Mouse (Mus musculus) stomach, embryonic 15.5 days (tissue): ENCODE measurements around the gene Padi2. TPM values are rescaled to one million over a fixed set of nuclear protein-coding genes. Genes with fewer than 3 reads are reported as not detected.

Experiments used
- ATAC-seq: fragments of 200-750 bp; cut with Nextera tagmentation; 2 replicates; pipeline ENCODE4 v1.8.0; 2017; ENCODE audit warnings: low read depth, moderate number of reproducible peaks, moderate TSS enrichment; ENCODE audit not compliant: insufficient read depth, low FRiP score
- H3K27ac ChIP-seq: fragments of 300-500 bp; sonication (generic); 2 replicates; pipeline ENCODE4 v1.5.1; 2015; ENCODE audit warnings: mild to moderate bottlenecking, inconsistent platforms
- H3K27me3 ChIP-seq: fragments of 300-500 bp; sonication (generic); replicated peaks from 2 replicates; pipeline ENCODE4 v1.6.1; 2015; ENCODE audit warnings: inconsistent platforms
- H3K36me3 ChIP-seq: fragments of 300-500 bp; sonication (generic); 2 replicates; pipeline ENCODE4 v1.6.1; 2015; ENCODE audit warnings: inconsistent platforms
- H3K4me1 ChIP-seq: fragments of 300-500 bp; sonication (generic); 2 replicates; pipeline ENCODE4 v1.6.1; 2015; ENCODE audit warnings: inconsistent platforms
- H3K4me2 ChIP-seq: fragments of 300-500 bp; sonication (generic); 2 replicates; pipeline ENCODE4 v1.6.1; 2015; ENCODE audit warnings: mild to moderate bottlenecking, inconsistent platforms
- H3K4me3 ChIP-seq: fragments of 300-500 bp; sonication (generic); replicated peaks from 2 replicates; pipeline ENCODE4 v1.5.1; 2015; ENCODE audit warnings: inconsistent platforms
- H3K9ac ChIP-seq: fragments of 300-500 bp; sonication (generic); 2 replicates; pipeline ENCODE4 v1.6.1; 2015; ENCODE audit warnings: inconsistent platforms
- H3K9me3 ChIP-seq: fragments of 300-500 bp; sonication (generic); 2 replicates; pipeline ENCODE4 v1.6.1; 2016; ENCODE audit warnings: inconsistent platforms
- WGBS: fragments of 180-500 bp; shearing (Covaris S2); methylation state at CpG from one replicate; pipeline ENCODE4 v1.1.7; 2015; 5-methylcytosine and 5-hydroxymethylcytosine counted together
- polyA plus RNA-seq: library from polyadenylated mRNA; unstranded; fragments of >200 nt; fragmentation: Nextera tagmentation; extraction: Ambion mirVana; gene quantifications from 2 replicates; pipeline ENCODE4 v1.2.1, GENCODE M21; 2015

Gene Padi2
- 2.7 and 3.0 TPM in 2 replicates for polyA plus RNA-seq

DNA sequence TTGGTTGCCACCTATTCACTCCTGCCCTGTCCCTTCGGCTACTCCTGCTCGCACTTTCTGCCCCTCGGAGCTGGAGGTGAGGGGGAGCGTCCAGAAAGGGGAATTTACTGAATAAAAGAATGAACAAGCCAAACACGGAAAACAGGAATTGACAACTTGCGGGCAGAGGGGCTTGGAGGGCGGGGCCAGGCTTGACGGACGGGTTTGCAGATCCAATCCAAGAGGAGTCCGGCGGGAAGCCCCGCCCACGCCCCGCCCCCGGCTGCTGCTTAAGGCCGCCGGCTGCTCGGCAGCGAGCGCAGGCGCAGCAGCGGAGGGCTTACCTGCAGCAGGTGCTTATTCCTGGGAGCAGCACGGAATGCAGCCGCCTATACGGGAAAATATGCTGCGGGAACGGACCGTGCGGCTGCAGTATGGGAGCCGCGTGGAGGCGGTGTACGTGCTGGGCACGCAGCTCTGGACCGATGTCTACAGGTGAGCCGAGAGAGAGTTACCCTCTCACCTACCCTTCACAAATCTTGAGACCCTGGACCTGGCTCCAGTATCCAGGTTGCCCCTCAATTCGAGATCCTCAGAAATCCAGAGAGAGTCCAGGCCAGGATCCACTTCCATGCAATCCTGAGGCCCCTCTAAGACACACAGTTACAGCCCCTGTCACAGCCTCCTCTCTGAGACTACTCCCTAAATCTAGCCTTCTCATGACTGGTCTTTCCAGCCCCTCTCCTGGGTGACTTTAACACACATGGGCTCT is at the start of gene Padi2:
TSS of gene Padi2 (plus strand) at position 269 of the 751 bp plus-strand sequence.
- Histone ChIP-seq H3K4me3 (peak within 1 kb of the TSS; percentile 39), H3K9me3 (no peaks in the 10 kb centered on the region), H3K4me2 (peak within 1 kb of the TSS; percentile 73), H3K36me3 (no peaks in the 10 kb centered on the region), H3K27ac (no peak within 1 kb of the TSS), H3K4me1 (peaks cover 19% of the 10 kb centered on the region), H3K9ac (no peak within 1 kb of the TSS), H3K27me3 (peaks cover 18% of the 10 kb centered on the region)
- 2% methylated on average over 37 of the region's 37 CpGs for WGBS
- ATAC-seq: peak; percentile 49

DNA sequence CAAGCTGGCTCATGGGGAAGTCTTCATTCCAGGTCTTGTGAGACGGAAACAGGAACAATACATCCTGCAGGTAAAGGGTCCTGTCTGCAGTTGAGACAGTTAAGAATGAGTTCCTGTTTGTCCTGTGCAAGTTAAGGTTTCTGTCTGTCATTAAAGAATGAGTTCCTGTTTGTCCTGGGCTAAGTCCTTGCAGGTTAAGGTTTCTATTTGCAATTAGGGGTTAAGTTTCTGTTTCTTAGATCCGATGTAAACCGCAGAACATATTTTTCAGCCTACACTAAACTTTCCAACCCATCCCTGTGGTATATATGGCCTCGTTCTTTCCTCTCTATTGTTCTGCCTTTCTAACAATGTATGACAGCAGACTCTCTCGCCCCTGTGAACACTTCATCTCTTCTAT is 49.1 kb upstream of the Padi2 start:
- Histone ChIP-seq H3K27me3 (no peaks in the 10 kb centered on the region), H3K36me3 (no peaks in the 10 kb centered on the region), H3K9me3 (no peaks in the 10 kb centered on the region), H3K4me3 (no peak overlapping the region), H3K9ac (no peak overlapping the region), H3K4me1 (no peaks in the 10 kb centered on the region), H3K4me2 (no peak overlapping the region), H3K27ac (no peak overlapping the region)
- WGBS: 73% methylated on average over 5 of the region's 5 CpGs
- no peak for ATAC-seq

DNA sequence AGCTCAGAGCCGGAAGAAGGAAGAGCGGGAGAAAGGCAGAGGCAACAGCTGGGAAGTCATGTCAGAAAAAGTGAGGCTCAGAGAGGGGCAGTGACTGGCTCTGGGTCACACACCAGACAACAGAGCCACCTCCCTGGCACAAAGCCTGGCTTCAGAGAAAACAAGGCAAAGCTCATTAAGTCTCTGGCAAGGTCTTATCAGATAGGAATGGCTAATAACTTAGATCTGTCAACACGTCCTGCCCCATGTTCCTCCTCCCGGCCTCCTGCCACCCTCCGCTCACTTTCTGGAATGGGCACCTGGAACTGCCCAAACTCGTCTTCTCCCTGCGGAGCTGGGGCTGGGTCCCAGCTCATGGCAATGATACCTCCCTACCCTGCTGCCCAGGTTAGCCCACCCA is 48.3 kb upstream of the Padi2 start:
- Histone ChIP-seq H3K36me3 (no peaks in the 10 kb centered on the region), H3K4me1 (no peaks in the 10 kb centered on the region), H3K9ac (no peak overlapping the region), H3K4me3 (no peak overlapping the region), H3K27me3 (no peaks in the 10 kb centered on the region), H3K4me2 (no peak overlapping the region), H3K27ac (no peak overlapping the region), H3K9me3 (no peaks in the 10 kb centered on the region)
- 57% methylated on average over 7 of the region's 7 CpGs for WGBS
- no peak for ATAC-seq

DNA sequence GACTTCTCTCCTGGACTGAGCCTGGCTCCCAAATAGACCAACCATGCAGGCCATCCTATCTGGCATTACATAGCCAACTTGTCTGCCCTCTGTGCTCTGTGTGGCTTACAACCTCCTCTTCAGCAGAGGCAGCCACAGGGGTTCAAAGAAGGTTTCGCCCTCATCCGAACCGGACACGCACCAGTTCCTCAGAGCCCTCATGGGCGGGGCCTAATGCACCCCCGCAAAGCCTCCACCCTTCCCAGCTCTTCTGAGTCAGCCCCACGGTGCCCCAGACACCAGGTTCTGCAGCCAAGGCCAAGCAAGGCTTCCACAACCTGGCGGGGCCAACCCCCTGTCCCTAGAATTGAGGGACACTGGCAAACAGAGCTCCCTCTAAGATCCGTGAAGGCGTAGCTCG is 46.9 kb upstream of the Padi2 start:
- no peak overlapping the region for H3K4me3 ChIP-seq
- no peak for ATAC-seq
- H3K4me2 ChIP-seq: no peak overlapping the region
- H3K27ac ChIP-seq: no peak overlapping the region
- no peak overlapping the region for H3K9ac ChIP-seq
- no peaks in the 10 kb centered on the region for H3K9me3 ChIP-seq
- H3K36me3 ChIP-seq: no peaks in the 10 kb centered on the region
- no peaks in the 10 kb centered on the region for H3K4me1 ChIP-seq
- no peaks in the 10 kb centered on the region for H3K27me3 ChIP-seq
- 80% methylated on average over 11 of the region's 11 CpGs for WGBS

DNA sequence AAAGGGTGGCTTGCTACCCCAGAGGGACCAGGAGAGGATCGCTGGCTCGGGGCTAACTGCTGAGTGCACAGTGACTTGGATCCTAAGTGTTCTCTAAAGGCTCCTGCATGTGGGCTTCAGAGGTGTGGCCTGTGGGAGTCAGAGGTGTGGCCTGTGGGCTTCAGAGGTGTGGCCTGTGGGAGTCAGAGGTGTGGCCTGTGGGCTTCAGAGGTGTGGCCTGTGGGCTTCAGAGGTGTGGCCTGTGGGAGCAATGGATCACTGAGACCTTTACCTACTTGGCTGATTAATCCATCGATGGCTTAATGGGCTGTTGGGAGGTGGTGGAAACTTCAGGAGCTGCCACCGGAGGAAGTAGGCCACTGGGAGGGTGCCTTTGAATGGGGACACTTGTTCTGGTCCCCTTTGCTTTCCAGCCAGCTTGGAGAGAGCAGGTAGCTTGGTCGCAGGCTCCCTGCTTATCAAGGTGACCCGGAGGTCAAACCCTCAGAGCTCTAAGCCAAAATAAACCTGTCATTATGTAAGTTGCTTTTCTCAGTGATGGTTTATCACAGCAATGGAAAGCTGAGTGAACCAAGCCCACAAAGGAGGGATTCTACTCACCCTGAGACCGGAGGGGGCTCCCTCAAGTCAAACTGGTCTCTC is 45.9 kb upstream of the Padi2 start:
- no peak overlapping the region for H3K9ac ChIP-seq
- H3K9me3 ChIP-seq: no peaks in the 10 kb centered on the region
- peak; percentile 80 for ATAC-seq
- no peak overlapping the region for H3K4me2 ChIP-seq
- H3K27me3 ChIP-seq: no peaks in the 10 kb centered on the region
- H3K4me3 ChIP-seq: no peak overlapping the region
- H3K27ac ChIP-seq: no peak overlapping the region; the same call in 1 of the 2 replicates
- no peaks in the 10 kb centered on the region for H3K4me1 ChIP-seq
- 37% methylated on average over 7 of the region's 7 CpGs for WGBS
- H3K36me3 ChIP-seq: no peaks in the 10 kb centered on the region

DNA sequence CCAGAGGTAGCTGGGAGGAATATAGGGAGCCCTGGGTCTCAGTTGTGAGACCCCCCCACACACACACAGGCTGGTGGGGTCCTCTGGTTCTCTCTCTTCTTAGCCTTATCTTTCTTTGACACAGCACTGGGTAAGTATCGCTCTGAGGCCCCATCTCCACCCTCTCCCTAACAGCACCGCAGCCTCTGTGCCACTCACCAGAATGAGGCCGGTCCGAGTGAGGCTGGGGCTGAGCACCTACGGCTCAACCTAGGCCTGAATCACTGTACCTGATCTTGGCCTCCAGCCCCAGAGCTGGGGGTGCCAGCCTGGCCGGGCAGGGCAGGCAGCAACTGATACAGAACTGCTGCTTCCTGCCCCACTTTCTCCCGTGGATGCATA is 45.4 kb upstream of the Padi2 start:
- 67% methylated on average over 7 of the region's 7 CpGs for WGBS
- peak; percentile 88 for ATAC-seq
- H3K4me2 ChIP-seq: no peak overlapping the region
- H3K36me3 ChIP-seq: no peaks in the 10 kb centered on the region
- H3K9ac ChIP-seq: no peak overlapping the region
- H3K4me1 ChIP-seq: no peaks in the 10 kb centered on the region
- no peaks in the 10 kb centered on the region for H3K27me3 ChIP-seq
- H3K9me3 ChIP-seq: no peaks in the 10 kb centered on the region
- H3K27ac ChIP-seq: no peak overlapping the region; the same call in 1 of the 2 replicates
- H3K4me3 ChIP-seq: no peak overlapping the region

DNA sequence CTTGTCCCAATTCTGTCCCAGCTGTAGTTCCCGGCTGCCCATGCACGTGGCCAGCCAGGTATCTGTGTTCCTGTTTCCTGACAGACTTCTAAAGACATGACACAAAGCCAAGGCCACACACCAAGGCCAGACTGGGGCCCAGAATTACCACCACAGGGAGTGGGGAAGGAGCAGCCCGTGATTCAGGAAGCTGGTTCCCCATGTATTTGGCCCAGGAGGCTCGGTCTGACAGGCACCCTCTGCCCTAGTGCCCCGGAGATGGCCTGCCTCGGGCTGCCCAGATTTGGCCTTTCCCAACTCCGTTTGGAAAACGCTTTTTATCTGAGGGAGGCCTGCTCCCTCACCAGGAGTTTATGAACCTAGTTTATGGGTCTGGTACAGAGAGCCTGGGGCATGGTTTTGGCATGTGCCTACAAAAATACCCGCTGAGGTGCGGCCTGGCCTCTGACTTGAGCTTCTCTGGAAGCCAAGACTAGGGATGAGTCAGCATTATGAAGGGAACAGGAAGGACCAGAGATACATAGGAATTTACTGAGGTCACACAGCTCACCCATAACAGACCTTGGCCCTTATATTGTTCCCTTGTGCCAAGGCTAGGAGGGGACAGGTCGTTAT is 44.0 kb upstream of the Padi2 start:
- Histone ChIP-seq H3K4me3 (no peak overlapping the region), H3K27me3 (no peaks in the 10 kb centered on the region), H3K36me3 (no peaks in the 10 kb centered on the region), H3K27ac (no peak overlapping the region), H3K4me2 (no peak overlapping the region), H3K4me1 (no peaks in the 10 kb centered on the region), H3K9me3 (no peaks in the 10 kb centered on the region), H3K9ac (no peak overlapping the region)
- 77% methylated on average over 11 of the region's 11 CpGs for WGBS
- no peak for ATAC-seq

DNA sequence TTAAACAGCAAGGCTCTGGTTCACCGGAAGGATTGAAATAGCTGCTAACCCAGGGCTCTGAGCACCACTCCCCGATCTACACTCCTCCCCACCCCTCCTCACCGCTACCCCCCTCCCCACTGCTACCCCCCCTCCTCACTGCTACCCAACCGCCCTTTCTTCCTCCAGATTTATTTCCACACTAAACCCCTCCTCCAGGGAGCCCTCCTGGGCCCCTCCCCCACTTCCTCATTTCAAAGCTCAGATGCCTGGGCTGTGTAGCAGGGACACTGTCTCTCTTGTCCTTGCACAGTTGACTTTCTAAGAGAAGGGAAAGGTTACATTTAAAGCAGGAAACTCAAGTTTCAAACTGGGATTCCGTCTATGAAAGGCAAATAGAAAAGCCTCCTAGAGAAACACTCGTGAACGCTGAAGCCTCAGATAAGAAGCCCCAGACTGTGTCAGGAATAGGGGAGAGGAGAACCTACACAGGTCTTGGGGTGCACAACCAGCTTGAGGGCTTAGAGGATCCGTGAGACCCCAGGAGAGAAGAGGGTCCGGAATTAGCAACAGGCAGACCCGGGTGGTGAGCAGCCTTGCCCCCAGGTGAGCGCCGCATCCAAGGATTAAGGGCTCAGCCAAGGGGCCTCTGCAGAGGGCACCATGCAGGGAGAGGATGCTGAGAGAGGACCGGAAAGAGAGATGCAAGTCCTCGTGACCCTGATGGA is 37.5 kb upstream of the Padi2 start:
- no peak overlapping the region for H3K9ac ChIP-seq
- WGBS: 2% methylated on average over 14 of the region's 14 CpGs
- H3K27me3 ChIP-seq: no peaks in the 10 kb centered on the region
- no peak overlapping the region for H3K4me3 ChIP-seq
- peak overlapping the region; percentile 19; the same call in 1 of the 2 replicates for H3K4me2 ChIP-seq
- no peak overlapping the region for H3K27ac ChIP-seq
- no peaks in the 10 kb centered on the region for H3K9me3 ChIP-seq
- no peaks in the 10 kb centered on the region for H3K36me3 ChIP-seq
- peaks cover 6% of the 10 kb centered on the region; the same call in 1 of the 2 replicates for H3K4me1 ChIP-seq
- no peak for ATAC-seq

DNA sequence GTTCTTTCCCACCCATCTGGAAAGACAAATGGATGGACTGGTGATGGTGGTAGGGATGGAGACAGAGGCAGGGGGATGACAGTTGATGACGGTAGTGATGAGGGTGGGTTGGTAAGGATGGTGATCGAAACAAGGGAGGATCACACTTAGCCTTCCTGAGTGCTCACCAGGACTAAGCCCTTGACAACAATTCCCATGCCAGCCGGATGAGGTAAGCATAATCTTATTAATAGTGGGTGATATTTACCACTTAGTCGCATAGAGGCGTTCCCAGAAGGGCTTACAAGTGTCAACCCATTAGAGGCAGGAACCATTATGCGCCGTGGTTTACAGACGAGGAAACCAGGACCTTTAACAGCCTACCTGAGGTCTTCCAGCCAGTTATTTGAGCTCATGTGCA is 36.2 kb upstream of the Padi2 start:
- peaks cover 6% of the 10 kb centered on the region; the same call in 1 of the 2 replicates for H3K4me1 ChIP-seq
- ATAC-seq: no peak
- H3K36me3 ChIP-seq: no peaks in the 10 kb centered on the region
- no peaks in the 10 kb centered on the region for H3K27me3 ChIP-seq
- H3K9me3 ChIP-seq: no peaks in the 10 kb centered on the region
- WGBS: 87% methylated on average over 8 of the region's 8 CpGs
- H3K4me3 ChIP-seq: no peak overlapping the region
- H3K4me2 ChIP-seq: no peak overlapping the region
- H3K27ac ChIP-seq: no peak overlapping the region
- no peak overlapping the region for H3K9ac ChIP-seq

DNA sequence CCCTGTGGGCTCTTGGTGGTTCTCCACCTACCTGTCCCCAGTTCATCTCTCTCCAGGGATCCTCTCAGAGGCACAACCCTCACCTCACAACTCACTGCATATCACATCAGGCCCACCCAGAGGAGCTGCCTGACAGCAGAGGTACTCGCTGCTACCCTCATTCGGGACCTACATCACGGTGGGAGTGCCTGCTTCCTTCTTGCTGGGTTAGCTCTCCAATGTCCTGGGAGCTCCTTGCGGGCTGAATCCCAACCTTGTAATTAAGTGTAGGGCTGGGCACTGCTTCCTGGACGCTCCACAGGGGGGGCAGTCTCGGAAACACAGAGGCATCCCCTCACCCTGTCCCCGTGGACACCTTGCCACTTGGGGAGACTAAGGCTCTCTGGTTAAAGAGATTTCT is 35.3 kb upstream of the Padi2 start:
- Histone ChIP-seq H3K9ac (no peak overlapping the region), H3K36me3 (no peaks in the 10 kb centered on the region), H3K4me2 (no peak overlapping the region), H3K4me1 (peaks cover 6% of the 10 kb centered on the region; the same call in 1 of the 2 replicates), H3K4me3 (no peak overlapping the region), H3K9me3 (no peaks in the 10 kb centered on the region), H3K27ac (no peak overlapping the region), H3K27me3 (no peaks in the 10 kb centered on the region)
- ATAC-seq: no peak
- WGBS: 82% methylated on average over 7 of the region's 7 CpGs

DNA sequence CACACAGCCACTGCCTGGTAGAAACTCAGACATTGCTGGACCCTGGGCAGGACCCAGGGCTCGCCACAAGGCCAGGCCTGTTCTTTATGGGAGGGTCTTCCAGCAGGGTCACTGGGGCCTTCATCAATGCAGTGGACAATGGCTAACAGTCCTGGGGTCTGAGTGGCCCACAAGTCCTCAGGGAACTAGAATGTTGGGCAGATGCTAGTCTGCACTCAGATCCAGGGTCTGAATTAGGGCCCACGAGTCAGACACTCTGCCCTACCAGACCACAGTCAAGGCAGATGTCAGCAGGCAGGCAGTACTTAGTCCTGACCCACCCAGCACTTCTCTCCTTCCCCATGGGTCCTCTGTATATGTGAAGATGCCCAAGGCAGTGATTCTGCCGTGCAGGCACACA is 34.8 kb upstream of the Padi2 start:
- Histone ChIP-seq H3K27ac (no peak overlapping the region), H3K4me3 (no peak overlapping the region), H3K9ac (no peak overlapping the region), H3K4me2 (no peak overlapping the region), H3K27me3 (no peaks in the 10 kb centered on the region), H3K36me3 (no peaks in the 10 kb centered on the region), H3K9me3 (no peaks in the 10 kb centered on the region), H3K4me1 (peaks cover 6% of the 10 kb centered on the region; the same call in 1 of the 2 replicates)
- ATAC-seq: no peak
- WGBS: 79% methylated on average over 3 of the region's 3 CpGs
